Mouse (Mus musculus) CD4-positive naive resting alpha-beta T cell, adult 76 days (primary cell): ENCODE data around the gene Cdh7. TPM values are rescaled to one million over a fixed set of nuclear protein-coding genes. Genes with fewer than 3 reads are reported as not detected.

Source experiments
- total RNA-seq: library from RNA; stranded (reverse); gene quantifications from one replicate; pipeline ENCODE4 v1.2.4, GENCODE M21; 2023

The Cdh7 gene
- total RNA-seq, result not detected

DNA sequence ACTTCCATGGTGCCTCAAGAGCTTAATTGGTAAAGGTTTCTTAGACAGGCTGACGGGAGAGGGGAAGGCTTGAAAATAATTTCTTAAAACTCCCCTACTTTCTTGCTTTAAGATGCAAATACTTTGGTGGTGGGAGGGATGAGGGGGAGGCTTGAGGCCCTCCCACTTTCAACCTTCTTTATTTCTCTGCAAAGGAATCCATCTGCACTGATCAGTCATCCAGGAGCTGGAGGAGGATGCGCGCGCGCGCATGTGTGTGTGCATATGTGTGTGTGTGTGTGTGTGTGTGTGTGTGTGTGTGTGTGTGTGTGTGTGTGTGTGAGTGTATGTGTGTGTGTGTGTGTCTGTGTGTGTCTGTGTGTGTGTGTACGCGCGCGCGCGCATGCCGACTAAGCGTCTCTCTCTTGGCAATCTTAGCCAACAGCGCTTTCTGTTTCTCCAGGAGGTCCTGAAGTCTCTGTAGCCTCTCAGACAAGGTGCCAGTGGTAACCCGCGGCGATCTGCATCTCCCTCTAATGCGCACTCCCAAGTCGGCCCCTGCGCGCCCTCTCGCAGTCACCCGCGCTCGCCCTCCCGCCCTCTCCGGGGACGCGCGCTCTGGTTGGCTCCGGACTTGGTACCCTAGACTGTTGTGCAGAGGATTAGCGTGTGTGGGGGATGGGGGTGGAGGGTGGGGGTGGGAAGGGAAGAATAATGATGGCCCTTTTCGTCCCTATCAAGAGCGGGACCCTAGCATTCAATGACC is at the start of gene Cdh7:
Cdh7 (plus strand) TSS at position 368 of the 745 bp plus-strand sequence.

